Mouse (Mus musculus) layer of hippocampus, postnatal 14 days (tissue): ENCODE measurements at regions not wholly inside any gene's neighbourhood (a gene's known extent, or its start where the extent isn't known, plus 50 kb on each side); places are given as distances from the start of the nearest gene placed in this dataset.
"Not testable (repeated sequence)": the region's sequence is repeated elsewhere in the genome, so short reads cannot be mapped to it uniquely, and the experiment has no call there.

Experiments
- DNase-seq, 2 experiments: peaks; one replicate each; pipeline ENCODE4 v3.0.0; 2021 to 2022; ENCODE audit warnings: low spot score in 2 of 2, mixed read lengths in 1 of 2

GRCm38 (mm10) chr9:31654213-31654612 lies 190.0 kb upstream of the Tmem45b start:
- DNase-seq = no peak

- DNase-seq = no peak
Measured at GRCm38 (mm10) chr9:31653788-31654187, 189.5 kb upstream of the Tmem45b start.

GRCm38 (mm10) chr9:31650362-31651130 lies 186.3 kb upstream of the Tmem45b start:
- DNase-seq = no peak

- DNase-seq = no peak
Measured at GRCm38 (mm10) chr9:31649073-31649472, 184.8 kb upstream of the Tmem45b start.

- DNase-seq = no peak
Measured at GRCm38 (mm10) chr9:31648551-31648950, 184.3 kb upstream of the Tmem45b start.

- no peak for DNase-seq
Measured at GRCm38 (mm10) chr9:31645114-31645513, 180.9 kb upstream of the Tmem45b start.

GRCm38 (mm10) chr9:31644106-31644505 lies 179.8 kb upstream of the Tmem45b start:
- no peak for DNase-seq

- DNase-seq = no peak
Measured at GRCm38 (mm10) chr9:31642169-31642568, 177.9 kb upstream of the Tmem45b start.

- no peak for DNase-seq
Measured at GRCm38 (mm10) chr9:31628291-31628690, 164.0 kb upstream of the Tmem45b start.

GRCm38 (mm10) chr9:31621553-31621952 lies 157.3 kb upstream of the Tmem45b start:
- DNase-seq = not testable (repeated sequence)

GRCm38 (mm10) chr9:31619344-31619743 lies 155.1 kb upstream of the Tmem45b start:
- no peak for DNase-seq

GRCm38 (mm10) chr9:31614250-31614945 lies 150.1 kb upstream of the Tmem45b start:
- no peak for DNase-seq

- no peak for DNase-seq
Measured at GRCm38 (mm10) chr9:31611036-31611695, 146.9 kb upstream of the Tmem45b start.

GRCm38 (mm10) chr9:31610631-31611030 lies 146.4 kb upstream of the Tmem45b start:
- DNase-seq = no peak

- peak in 1 of 2 experiments; percentile 4 for DNase-seq
Measured at GRCm38 (mm10) chr9:31610212-31610611, 145.9 kb upstream of the Tmem45b start.

GRCm38 (mm10) chr9:31609731-31610130 lies 145.5 kb upstream of the Tmem45b start:
- no peak for DNase-seq

GRCm38 (mm10) chr9:31608084-31608870 lies 144.0 kb upstream of the Tmem45b start:
- no peak for DNase-seq

GRCm38 (mm10) chr9:31606936-31607335 lies 142.7 kb upstream of the Tmem45b start:
- no peak for DNase-seq

GRCm38 (mm10) chr9:31604497-31605090 lies 140.3 kb upstream of the Tmem45b start:
- no peak for DNase-seq

GRCm38 (mm10) chr9:31602707-31603106 lies 138.4 kb upstream of the Tmem45b start:
- no peak for DNase-seq

- no peak for DNase-seq
Measured at GRCm38 (mm10) chr9:31595096-31595495, 130.8 kb upstream of the Tmem45b start.
